8 mouse cellular contexts compared by ENCODE assay signal in genomic region chr6:92034713-92035112, GRCm38 (mm10). TPM values are rescaled to one million over a fixed set of nuclear protein-coding genes. Genes with fewer than 3 reads are reported as not detected.
DNase-seq lines count a peak whose midpoint lies in the region.

No protein-coding gene starts in this region.

- intact Hi-C loops in left cerebral cortex, postnatal 10 days (cut with DNase I): no loop called here

- DNase-seq in 3T3-L1 (ENCODE audit: low read depth, low spot score): peak; percentile 29
- peak; percentile 33 for DNase-seq in adrenal gland, postnatal 14 days
- peak; percentile 41 for DNase-seq in heart, postnatal 4 days
- DNase-seq in kidney, postnatal 4 days: peak; percentile 37 to 57
- no peak for DNase-seq in natural killer cell, adult 2 months (ENCODE audit: low spot score in 2 of 2)
- no peak for DNase-seq in left cerebral cortex, adult 9 months (ENCODE audit: low spot score in 2 of 2)
- DNase-seq in layer of hippocampus, adult 9-11 months: no peak
- DNase-seq in left cerebral cortex, postnatal 10 days (ENCODE audit: extremely low spot score in 1 of 2, low spot score in 2 of 2): no peak

RNA-seq across cellular contexts. Expression of gene Fgd5, which starts 56.0 kb away (rescaled TPM):
- total RNA-seq in adrenal gland, postnatal 14 days (2021): 21.2 and 24.7 TPM in 2 replicates
- total RNA-seq in heart, postnatal 4 days (2021): 10 to 100 TPM; 24.8 to 26.4 TPM
- total RNA-seq in left cerebral cortex, postnatal 10 days (2021): 1 to 10 TPM; 6.8 to 7.8 TPM

RNA-seq across cellular contexts. Expression of gene Nr2c2, which starts 56.5 kb away (rescaled TPM):
- total RNA-seq in adrenal gland, postnatal 14 days (2021): 35.9 and 42.7 TPM in 2 replicates
- total RNA-seq in heart, postnatal 4 days (2021): 10 to 100 TPM; 43.6 to 46.4 TPM
- 10 to 100 TPM; 91.6 to 92.3 TPM for total RNA-seq in left cerebral cortex, postnatal 10 days (2021)

Comparison
In these comparisons a context has a peak if more than half of its experiments do, and no peak if none do; other contexts are left out.
1. DNase-seq: peak in 3T3-L1 (single experiment), adrenal gland, postnatal 14 days (single experiment), heart, postnatal 4 days (single experiment) and kidney, postnatal 4 days (2 of 2); none in natural killer cell, adult 2 months (0 of 2), left cerebral cortex, adult 9 months (0 of 2), layer of hippocampus, adult 9-11 months (single experiment) and left cerebral cortex, postnatal 10 days (0 of 2).